ENCODE assay signal across 11 mouse cellular contexts in the genomic region with DNA sequence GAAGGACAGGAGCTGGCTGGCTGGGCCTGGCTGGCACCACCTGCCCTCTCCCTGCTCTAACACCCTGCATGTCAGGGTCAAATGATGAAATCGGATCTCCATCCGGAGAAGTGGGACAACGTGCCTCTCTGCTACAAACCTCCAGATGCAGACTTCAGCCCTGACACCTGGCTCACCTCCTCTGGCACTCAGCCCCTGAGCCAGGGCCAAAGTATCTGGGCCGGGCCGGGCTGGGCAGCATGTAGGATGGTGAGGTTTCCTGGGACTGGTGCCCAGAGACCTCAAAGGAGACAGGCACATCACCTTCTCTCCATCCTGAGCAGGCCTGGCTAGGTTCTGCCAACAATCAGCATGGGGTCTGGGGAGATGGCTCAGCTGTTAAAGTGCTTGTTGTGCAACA.
DNase-seq lines count a peak whose midpoint lies in the region.
"Had no signal": no experiment of that assay in that cellular context is flagged by ENCODE, and none has a peak within 500 bp of the region (broad histone marks: within the 10 kb centered on the region; RNA-seq: fewer than 3 reads in every experiment).

No protein-coding gene starts in this region.

- intact Hi-C loops in left cerebral cortex, postnatal 4 days (cut with DNase I): no loop called here

- DNase-seq in gastrocnemius, adult 18-20 months (ENCODE audit: low spot score): peak; percentile 80
- DNase-seq in gastrocnemius, postnatal 4 days (ENCODE audit: low spot score in 2 of 2): no peak
- DNase-seq in left cerebral cortex, postnatal 4 days: peak; percentile 42
- no peak for DNase-seq in left cerebral cortex, adult 8-10 months (ENCODE audit: low spot score in 2 of 2)
- DNase-seq in fat pad, adult 2 months (ENCODE audit: extremely low read depth, low read depth, low spot score): peak; percentile 47
- DNase-seq in kidney, postnatal 36 days: peak; percentile 70 to 79
- no peak for DNase-seq in embryo, embryonic 10.5 days (ENCODE audit: low spot score)
- DNase-seq: adrenal gland, postnatal 14 days; layer of hippocampus, postnatal 36 days; lung, postnatal 36 days; thymus, postnatal 4 days had no signal

Comparison
In these comparisons a context has a peak if more than half of its experiments do, and no peak if none do; other contexts are left out.
1. DNase-seq: peak in gastrocnemius, adult 18-20 months (single experiment), left cerebral cortex, postnatal 4 days (single experiment), fat pad, adult 2 months (single experiment) and kidney, postnatal 36 days (2 of 2); none in gastrocnemius, postnatal 4 days (0 of 2), left cerebral cortex, adult 8-10 months (0 of 2) and embryo, embryonic 10.5 days (single experiment).